Mouse (Mus musculus) heart, adult 10 weeks (tissue): ENCODE data around the gene Thbs1. TPM values are rescaled to one million over a fixed set of nuclear protein-coding genes. Genes with fewer than 3 reads are reported as not detected.

Experiments used
- polyA plus RNA-seq: library from polyadenylated mRNA; stranded (reverse); fragments of 350-450 nt; fragmentation: Illumina TruSeq; extraction: RNeasy Lipid Tissue Mini Kit (QIAGEN cat#74804); gene quantifications from one replicate; pipeline ENCODE4 v1.2.3, GENCODE M21; 2014; ENCODE audit warnings: low read depth, low replicate concordance

Gene Thbs1
- polyA plus RNA-seq = 7.5 TPM

GRCm38 (mm10) chr2:118111488-118112131 is at the start of gene Thbs1:
Thbs1 (plus strand) TSS chr2:118111876.

Other genes starting within 250 kb of the Thbs1 start
- not detected for gene Fsip1, start 145.1 kb downstream of the Thbs1 start, polyA plus RNA-seq